Mouse (Mus musculus): ENCODE data around the gene Fbxl2. TPM values are rescaled to one million over a fixed set of nuclear protein-coding genes. Genes with fewer than 3 reads are reported as not detected.

Fbxl2 gene
- total RNA-seq, 2 experiments from 2014 or later, result 4.9 to 5.7 TPM

- no peak for DNase-seq (ENCODE audit: low spot score in 2 of 2)
Observed at GRCm38 (mm10) chr9:113928591-113928990, 117.4 kb downstream of the Fbxl2 start.

- no peak for DNase-seq (ENCODE audit: low spot score in 2 of 2)
Observed at GRCm38 (mm10) chr9:113924883-113925282, 121.1 kb downstream of the Fbxl2 start.

GRCm38 (mm10) chr9:113922677-113923076 lies 123.3 kb downstream of the Fbxl2 start:
- DNase-seq (ENCODE audit: low spot score in 2 of 2), result no peak

GRCm38 (mm10) chr9:113915789-113916188 lies 130.2 kb downstream of the Fbxl2 start:
- DNase-seq (ENCODE audit: low spot score in 2 of 2), result no peak

Other genes starting within 250 kb of the Fbxl2 start
- gene Ubp1, start 115.3 kb downstream of the Fbxl2 start, total RNA-seq (2021), result 10 to 100 TPM; 89.4 to 90.8 TPM
- under 1 TPM; 0.67 to 0.76 TPM for gene Susd5, start 10.9 kb upstream of the Fbxl2 start, total RNA-seq (2021)